Mouse (Mus musculus) C2C12 (cell line): Measurements from ENCODE around the gene Psmd13.

Experiments used
- CTCF ChIP-seq: IDR thresholded peaks from one replicate; pipeline ENCODE4 v1.5.1; 2011; ENCODE audit not compliant: control insufficient read depth, insufficient read depth, insufficient read length
- FOSL1 ChIP-seq: IDR thresholded peaks from one replicate; pipeline ENCODE4 v1.8.0; 2011; ENCODE audit warnings: mild to moderate bottlenecking, low read length; ENCODE audit not compliant: poor library complexity, insufficient read depth, severe bottlenecking
- MAX ChIP-seq: IDR thresholded peaks from one replicate; pipeline ENCODE4 v1.6.1; 2011; ENCODE audit warnings: mild to moderate bottlenecking, control low read depth
- MYOD1 ChIP-seq: IDR thresholded peaks from one replicate; pipeline ENCODE4 v1.6.1; 2011; ENCODE audit warnings: low read depth; ENCODE audit not compliant: control insufficient read depth, insufficient read length
- MYOG ChIP-seq: IDR thresholded peaks from one replicate; pipeline ENCODE4 v1.6.1; 2011; ENCODE audit not compliant: control insufficient read depth, insufficient read length; ENCODE audit errors: extremely low read depth
- USF1 ChIP-seq: IDR thresholded peaks from one replicate; pipeline ENCODE4 v1.6.1; 2011; ENCODE audit warnings: low read depth, mild to moderate bottlenecking, control low read depth, moderate library complexity

GRCm38 (mm10) chr7:140845683-140846082, 36.1 kb upstream of the Psmd13 start:
- TF ChIP-seq CTCF (no peak), MYOD1 (no peak), MAX (no peak), USF1 (no peak), MYOG (no peak), FOSL1 (no peak)
